Mouse (Mus musculus): ENCODE data around the gene Gpalpp1. TPM values are rescaled to one million over a fixed set of nuclear protein-coding genes. Genes with fewer than 3 reads are reported as not detected.

Gpalpp1 gene
- total RNA-seq, 2 experiments from 2014 or later: 6.5 to 6.9 TPM

DNA sequence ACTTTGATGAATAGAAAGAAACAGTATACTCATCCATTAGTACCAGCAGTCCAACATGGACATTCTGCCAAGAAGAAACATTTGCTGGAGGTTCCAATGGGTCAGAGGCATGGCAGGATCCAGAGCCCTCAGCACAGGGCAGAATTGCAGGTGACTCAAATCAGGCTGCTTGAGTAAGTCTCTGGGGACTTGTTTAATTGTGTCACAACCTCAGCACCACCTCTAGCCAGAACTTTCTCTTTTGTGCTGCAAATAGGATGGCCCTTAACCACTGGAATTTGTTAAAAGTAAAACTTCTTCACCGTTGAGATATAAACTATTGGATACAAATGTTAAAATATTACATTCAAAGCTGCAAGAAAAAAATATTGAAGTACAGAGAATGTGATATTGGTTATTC lies 64.8 kb downstream of the Gpalpp1 start:
- DNase-seq: no peak
- intact Hi-C loops (cut with DNase I; ENCODE audit: low total_unique reads): no loop called here

DNA sequence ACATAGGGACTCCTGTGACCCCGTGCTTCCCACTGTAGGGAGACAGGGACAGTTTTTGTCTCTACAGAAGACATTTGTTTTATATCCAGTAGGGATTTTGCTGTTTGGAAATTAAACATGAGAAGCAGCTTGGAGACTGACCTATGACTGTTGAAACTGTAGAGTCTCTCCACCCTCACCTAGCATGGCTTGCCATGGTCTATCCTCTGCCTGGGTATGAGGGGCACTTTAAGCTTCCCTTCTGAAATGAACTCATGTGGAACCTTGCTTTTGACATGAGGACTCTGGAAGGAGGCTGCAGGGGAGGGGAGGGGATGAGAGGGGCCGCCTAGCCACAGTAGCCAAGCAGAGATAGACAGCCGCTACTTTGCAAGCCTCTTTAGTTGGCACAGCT lies 66.4 kb downstream of the Gpalpp1 start:
- DNase-seq: no peak
- intact Hi-C loops (cut with DNase I; ENCODE audit: low total_unique reads): no loop called here

DNA sequence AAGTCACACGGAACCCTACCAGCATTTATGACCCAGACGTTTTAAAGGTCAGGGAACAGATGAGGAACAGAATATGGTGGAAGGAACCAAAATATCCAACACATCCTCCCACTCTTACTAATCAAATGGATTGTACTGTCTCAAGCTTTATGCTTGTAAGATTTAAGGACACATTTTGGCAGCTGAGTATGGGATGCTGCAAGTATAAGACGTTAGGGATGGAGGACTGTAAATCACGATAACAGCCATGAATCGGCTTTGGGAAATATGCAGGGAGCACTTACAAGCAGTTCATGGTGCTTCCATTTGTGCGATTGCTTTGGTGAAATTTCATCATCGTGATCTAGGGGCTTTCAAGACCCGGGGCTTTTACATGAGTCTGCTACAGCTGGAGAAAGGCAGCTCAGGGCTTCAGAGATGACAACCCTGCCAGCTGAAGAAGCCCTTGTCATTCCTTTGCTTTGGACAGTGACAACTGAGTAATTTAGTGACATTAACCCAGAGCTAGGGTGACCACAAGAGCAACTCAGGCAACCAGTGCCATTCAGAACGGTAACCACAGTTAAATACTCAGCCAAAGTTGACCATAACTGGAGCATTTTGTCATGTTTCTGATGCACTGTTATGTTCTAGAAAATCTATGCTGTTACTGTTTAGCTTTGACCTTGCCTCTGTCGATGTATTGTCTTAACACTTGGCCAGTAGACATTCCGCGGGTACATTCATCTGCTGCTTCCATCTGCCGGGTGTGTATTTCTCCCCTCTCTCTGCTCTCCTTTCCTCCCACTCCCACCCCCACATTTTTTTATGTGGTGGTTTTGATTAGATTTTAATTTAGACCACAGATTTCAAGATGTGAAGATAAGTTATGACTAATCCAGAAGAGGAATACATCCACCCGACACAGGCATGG lies 67.1 kb downstream of the Gpalpp1 start:
- DNase-seq: no peak
- intact Hi-C loops (cut with DNase I; ENCODE audit: low total_unique reads): no loop called here

Other genes starting within 250 kb of the Gpalpp1 start
- not detected for gene Kctd4, start 155.8 kb downstream of the Gpalpp1 start, total RNA-seq (2021)
- gene Gtf2f2, start 99.9 kb downstream of the Gpalpp1 start, total RNA-seq (2021): 10 to 100 TPM; 11.0 to 12.9 TPM
- gene Nufip1, start 131 bp upstream of the Gpalpp1 start, total RNA-seq (2021): 1 to 10 TPM; 3.6 to 3.8 TPM

Measured in gastrocnemius, postnatal 14 days (tissue).